Mouse (Mus musculus) testis, adult 2 months (tissue): Measurements from ENCODE around the gene Smim7. TPM values are rescaled to one million over a fixed set of nuclear protein-coding genes. Genes with fewer than 3 reads are reported as not detected.

Experiments
- H3K27ac ChIP-seq: fragments of 200-500 bp; 2 replicates; pipeline ENCODE4 v1.5.1; 2012; ENCODE audit warnings: low read depth, low read length; ENCODE audit not compliant: control insufficient read depth, insufficient read depth
- H3K27me3 ChIP-seq: fragments of 200-500 bp; 2 replicates; pipeline ENCODE4 v1.6.1; 2012; ENCODE audit warnings: mild to moderate bottlenecking, low read length, moderate library complexity; ENCODE audit not compliant: control insufficient read depth, insufficient read depth
- H3K36me3 ChIP-seq: fragments of 200-500 bp; 2 replicates; pipeline ENCODE4 v1.6.1; 2012; ENCODE audit warnings: mild to moderate bottlenecking, low read length; ENCODE audit not compliant: control insufficient read depth, insufficient read depth
- H3K4me1 ChIP-seq: fragments of 200-500 bp; 2 replicates; pipeline ENCODE4 v1.6.1; 2012; ENCODE audit warnings: low read length; ENCODE audit not compliant: control insufficient read depth, insufficient read depth
- H3K4me3 ChIP-seq: fragments of 200-500 bp; 2 replicates; pipeline ENCODE4 v1.5.1; 2012; ENCODE audit warnings: low read depth, mild to moderate bottlenecking, low read length, moderate library complexity, mixed read lengths; ENCODE audit not compliant: control insufficient read depth
- CTCF ChIP-seq: fragments of 200-500 bp; IDR thresholded peaks from 2 replicates; pipeline ENCODE4 v1.5.1; 2012; ENCODE audit warnings: low read depth, mild to moderate bottlenecking, inconsistent platforms, low read length, moderate library complexity; ENCODE audit not compliant: control insufficient read depth, insufficient read depth, insufficient replicate concordance
- POLR2A ChIP-seq: fragments of 200-500 bp; IDR thresholded peaks from 2 replicates; pipeline ENCODE4 v1.6.1; 2012; ENCODE audit warnings: low read depth, mild to moderate bottlenecking, inconsistent platforms, low read length, moderate library complexity; ENCODE audit not compliant: control insufficient read depth
- polyA plus RNA-seq: library from polyadenylated mRNA; depleted of rRNA; stranded (reverse); fragments of >200 nt; gene quantifications from 2 replicates; pipeline ENCODE4 v1.2.3, GENCODE M21; 2012; rRNA removed

Smim7 gene
- polyA plus RNA-seq, 1 experiment, result 12.7 TPM

DNA sequence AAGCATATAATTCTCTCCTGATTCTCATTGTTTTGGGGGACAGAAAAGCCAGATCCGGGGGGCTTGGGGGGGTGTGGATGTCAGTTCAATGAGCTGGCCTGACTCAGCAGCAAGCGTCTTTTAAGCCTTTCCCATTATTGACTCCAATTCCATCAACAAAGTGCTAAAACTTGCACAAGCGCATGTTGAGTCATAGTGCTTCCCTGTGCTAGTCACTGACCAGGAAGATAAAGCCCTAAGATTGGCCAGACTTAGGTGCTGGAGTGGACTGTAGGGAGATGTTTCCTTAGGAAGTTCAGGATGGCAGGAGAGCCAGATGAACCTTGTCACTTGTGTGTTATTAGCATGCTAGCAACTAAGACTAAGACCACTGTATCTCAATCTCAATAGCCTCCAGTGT, 36.0 kb downstream of the Smim7 start:
- Histone ChIP-seq H3K36me3 (no peaks in the 10 kb centered on the region; the same call in 1 of the 2 replicates), H3K4me3 (no peak overlapping the region), H3K27me3 (no peaks in the 10 kb centered on the region), H3K27ac (no peak overlapping the region), H3K4me1 (peaks cover under 1% of the 10 kb centered on the region; the same call in 1 of the 2 replicates)
- TF ChIP-seq CTCF, result no peak
- TF ChIP-seq POLR2A, result no peak

DNA sequence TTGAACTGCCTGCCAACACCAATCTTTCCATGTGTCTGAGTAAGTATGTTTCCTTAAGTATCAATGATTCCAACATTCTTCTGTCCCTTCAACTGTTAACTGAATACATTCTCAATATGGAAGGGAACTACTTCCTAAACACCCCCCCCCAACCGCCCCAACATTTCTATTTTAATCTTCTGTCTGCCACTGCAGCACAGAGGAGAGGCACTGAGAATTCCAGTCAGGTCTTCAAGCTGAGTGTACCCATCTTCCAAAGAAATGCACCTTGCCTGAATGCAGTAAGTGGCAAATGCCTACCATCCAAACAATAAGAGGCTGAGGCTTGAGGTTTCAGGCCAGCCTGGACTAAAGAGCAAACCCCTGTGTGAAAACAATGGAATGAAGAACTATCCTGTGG, 38.8 kb downstream of the Smim7 start:
- H3K36me3 ChIP-seq, result no peaks in the 10 kb centered on the region; the same call in 1 of the 2 replicates
- no peak overlapping the region for H3K4me3 ChIP-seq
- H3K4me1 ChIP-seq, result no peaks in the 10 kb centered on the region
- no peaks in the 10 kb centered on the region for H3K27me3 ChIP-seq
- no peak for TF ChIP-seq CTCF
- no peak for TF ChIP-seq POLR2A
- no peak overlapping the region for H3K27ac ChIP-seq

DNA sequence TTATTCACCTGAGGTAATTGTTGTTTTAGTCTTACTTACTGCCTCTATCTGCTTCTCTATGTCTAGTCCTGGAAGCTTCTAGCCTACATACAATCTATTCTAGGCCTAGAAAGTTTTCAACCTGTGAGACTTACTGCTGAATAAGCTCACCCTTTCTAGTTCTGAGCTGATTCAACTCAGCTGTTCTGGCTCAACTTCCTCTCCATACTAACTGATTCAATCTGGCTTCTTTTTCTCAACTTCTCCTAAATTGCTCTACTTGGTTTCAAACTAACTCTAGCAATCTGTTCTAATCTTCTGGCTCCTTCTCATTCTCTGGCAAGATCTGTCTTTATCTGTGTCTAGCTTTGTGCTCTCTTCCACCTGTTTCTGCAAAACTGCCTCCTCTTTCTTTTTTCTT, 49.0 kb downstream of the Smim7 start:
- TF ChIP-seq POLR2A (no peak), CTCF (no peak)
- Histone ChIP-seq H3K36me3 (no peaks in the 10 kb centered on the region; the same call in none of the 2 replicates), H3K27me3 (no peaks in the 10 kb centered on the region), H3K27ac (no peak overlapping the region), H3K4me3 (no peak overlapping the region), H3K4me1 (no peaks in the 10 kb centered on the region)

DNA sequence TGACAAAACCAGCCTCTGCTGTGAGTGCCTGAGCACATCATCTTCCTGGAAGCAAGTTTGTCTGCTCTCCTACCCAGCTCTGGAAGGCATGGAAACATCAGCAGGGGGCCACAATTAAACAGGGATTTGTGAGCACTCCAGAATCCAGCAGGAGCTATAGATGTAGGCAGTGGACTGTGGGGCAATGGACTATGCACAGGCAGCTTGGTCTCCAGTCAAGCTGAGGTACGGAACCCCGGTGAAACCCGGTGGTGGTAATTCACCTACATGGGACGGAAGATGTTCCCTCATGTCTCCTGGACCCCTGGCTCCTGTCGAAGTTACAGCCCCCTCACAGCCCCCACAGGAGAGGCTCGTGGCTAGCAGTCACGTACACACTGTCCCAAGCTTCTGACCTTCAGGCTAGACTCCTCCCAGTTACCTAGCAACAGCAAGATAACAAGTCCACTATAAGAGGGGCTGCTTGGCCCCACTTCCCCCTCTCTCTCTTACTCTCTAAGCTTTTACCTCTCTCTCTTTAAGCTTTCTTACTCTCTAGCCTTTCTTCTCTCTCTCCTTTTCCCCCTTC, 53.4 kb downstream of the Smim7 start:
- Histone ChIP-seq H3K27me3 (no peaks in the 10 kb centered on the region), H3K27ac (no peak overlapping the region), H3K36me3 (peaks cover 2% of the 10 kb centered on the region), H3K4me3 (no peak overlapping the region), H3K4me1 (no peaks in the 10 kb centered on the region)
- TF ChIP-seq CTCF (no peak), POLR2A (no peak)

Other genes with a start within 250 kb of the Smim7 start
- gene Eps15l1, start 149.6 kb downstream of the Smim7 start, polyA plus RNA-seq, result 11.9 and 12.0 TPM in 2 replicates
- 41.8 and 53.8 TPM in 2 replicates for gene Calr3, start 127.2 kb downstream of the Smim7 start, polyA plus RNA-seq
- 44.3 and 46.6 TPM in 2 replicates for gene 1700030K09Rik, start 127.2 kb downstream of the Smim7 start, polyA plus RNA-seq
- gene Cherp, start 95.9 kb downstream of the Smim7 start, polyA plus RNA-seq, result 54.1 and 57.7 TPM in 2 replicates
- gene Slc35e1, start 78.5 kb downstream of the Smim7 start, polyA plus RNA-seq, result 9.1 and 10.4 TPM in 2 replicates
- 80.0 and 95.3 TPM in 2 replicates for gene Med26, start 22.8 kb downstream of the Smim7 start, polyA plus RNA-seq
- gene Tmem38a, start 967 bp upstream of the Smim7 start, polyA plus RNA-seq, result 2.6 and 3.1 TPM in 2 replicates
- gene Nwd1, start 75.6 kb upstream of the Smim7 start, polyA plus RNA-seq, result 0.69 and 0.79 TPM in 2 replicates
- gene Sin3b, start 152.2 kb upstream of the Smim7 start, polyA plus RNA-seq, result 468 and 505 TPM in 2 replicates
- 0.30 and 0.46 TPM in 2 replicates for gene F2rl3, start 190.8 kb upstream of the Smim7 start, polyA plus RNA-seq